Mouse (Mus musculus): ENCODE measurements at regions not wholly inside any gene's neighbourhood (a gene's known extent, or its start where the extent isn't known, plus 50 kb on each side); places are given as distances from the start of the nearest gene placed in this dataset.

DNA sequence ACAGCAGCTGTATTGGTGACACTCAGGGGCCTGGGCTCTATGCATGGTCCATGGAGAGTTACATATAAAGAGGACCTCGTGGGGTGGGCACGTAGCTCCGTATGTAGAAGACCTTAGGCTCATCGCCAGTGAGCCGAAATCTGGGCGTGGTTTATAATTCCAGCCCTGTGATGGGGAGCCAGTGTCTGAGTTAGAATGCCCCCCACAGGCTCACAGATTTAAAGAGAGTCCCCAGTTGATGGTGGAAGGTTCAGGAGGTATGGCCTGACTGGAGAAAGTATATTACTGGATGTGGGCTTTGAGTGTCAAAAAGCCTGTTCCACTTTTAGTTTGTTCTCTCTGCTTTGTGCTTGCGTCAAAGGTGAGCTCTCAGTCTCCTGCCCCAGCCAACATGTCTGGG, 54.8 kb downstream of the 1700122O11Rik start:
- DNase-seq (ENCODE audit: low spot score), result no peak

DNA sequence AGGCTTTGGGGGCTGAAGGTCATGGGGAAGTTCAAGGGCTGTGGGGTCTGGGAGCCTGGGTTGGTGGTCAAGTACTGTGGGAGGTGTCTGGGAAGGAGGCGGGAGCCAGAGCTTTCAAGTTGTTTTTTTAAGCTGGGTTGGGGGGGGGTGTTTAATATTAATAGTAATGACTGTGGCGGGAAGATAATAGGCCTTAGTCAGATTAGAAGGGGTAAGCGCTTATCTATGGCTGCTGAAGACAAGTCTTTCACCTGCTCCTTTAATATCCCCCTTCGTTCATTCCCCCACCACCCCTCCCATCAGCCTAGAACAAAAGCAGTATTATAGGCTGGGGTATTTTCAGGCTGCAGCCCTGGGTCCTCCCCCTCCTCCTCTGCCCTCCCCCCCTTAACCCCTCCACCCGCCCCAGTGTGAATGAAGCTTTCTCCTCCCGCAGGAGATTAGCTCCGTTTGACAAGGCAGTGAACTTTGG, 56.5 kb downstream of the 1700122O11Rik start:
- no peak for DNase-seq (ENCODE audit: low spot score)

- DNase-seq (ENCODE audit: low spot score), result no peak
Observed at GRCm38 (mm10) chr17:47979266-47979665, 54.8 kb upstream of the Foxp4 start.

- DNase-seq (ENCODE audit: low spot score), result no peak
Observed at GRCm38 (mm10) chr17:47978404-47979030, 54.1 kb upstream of the Foxp4 start.

GRCm38 (mm10) chr17:47978001-47978400, 53.6 kb upstream of the Foxp4 start:
- no peak for DNase-seq (ENCODE audit: low spot score)

- no peak for DNase-seq (ENCODE audit: low spot score)
Observed at GRCm38 (mm10) chr17:47976999-47977357, 52.5 kb upstream of the Foxp4 start.

- peak; percentile 78 for DNase-seq (ENCODE audit: low spot score)
Observed at GRCm38 (mm10) chr17:47976061-47976998, 51.9 kb upstream of the Foxp4 start.

DNA sequence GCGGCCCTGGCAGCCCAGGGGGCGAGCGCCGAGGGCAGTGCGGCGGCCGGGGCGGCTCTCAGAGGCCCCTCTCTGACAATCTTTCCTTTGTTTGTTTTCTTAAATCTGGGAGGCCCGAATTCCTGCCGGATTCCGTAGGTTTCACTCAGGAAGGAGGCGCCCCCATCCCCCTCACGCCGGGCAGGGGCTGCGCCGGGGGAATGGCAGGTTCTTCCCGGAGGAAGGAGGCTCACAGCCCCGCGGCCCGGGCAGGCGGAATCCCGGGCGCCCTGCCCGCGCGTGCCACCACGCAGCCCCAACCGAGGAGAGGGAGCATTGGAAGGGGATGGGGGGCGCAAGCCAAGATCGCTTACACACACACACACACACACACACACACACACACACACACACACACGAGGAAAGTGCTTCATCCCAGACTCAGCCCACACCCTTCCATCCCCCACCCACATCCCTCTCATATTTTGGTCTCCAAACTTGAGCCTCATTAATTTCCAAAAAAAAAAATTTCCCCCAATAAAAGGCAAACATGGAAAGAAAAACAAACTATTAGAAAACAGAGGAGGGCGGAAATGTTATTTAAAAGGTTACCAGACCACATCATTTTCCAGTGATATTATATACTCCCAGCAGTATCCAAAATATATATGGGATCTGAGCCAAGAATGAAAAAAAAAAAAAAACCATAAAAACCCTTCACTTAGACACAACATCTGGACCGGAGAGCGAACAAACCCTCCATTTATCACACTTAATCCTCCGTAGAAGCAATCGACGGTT, 51.0 kb upstream of the Foxp4 start:
- no peak for DNase-seq (ENCODE audit: low spot score)

- DNase-seq (ENCODE audit: low spot score), result no peak
Observed at GRCm38 (mm10) chr17:47974503-47974902, 50.1 kb upstream of the Foxp4 start.
